Mouse (Mus musculus): ENCODE results near the gene Map4k3.
"Not testable (repeated sequence)": the region's sequence is repeated elsewhere in the genome, so short reads cannot be mapped to it uniquely, and the experiment has no call there.

Map4k3 gene

GRCm38 (mm10) chr17:80568441-80568840, 159.8 kb downstream of the Map4k3 start:
- no peak for DNase-seq (ENCODE audit: low read depth, low spot score)

GRCm38 (mm10) chr17:80564611-80564924, 163.7 kb downstream of the Map4k3 start:
- peak; percentile 36 for DNase-seq (ENCODE audit: low read depth, low spot score)

DNA sequence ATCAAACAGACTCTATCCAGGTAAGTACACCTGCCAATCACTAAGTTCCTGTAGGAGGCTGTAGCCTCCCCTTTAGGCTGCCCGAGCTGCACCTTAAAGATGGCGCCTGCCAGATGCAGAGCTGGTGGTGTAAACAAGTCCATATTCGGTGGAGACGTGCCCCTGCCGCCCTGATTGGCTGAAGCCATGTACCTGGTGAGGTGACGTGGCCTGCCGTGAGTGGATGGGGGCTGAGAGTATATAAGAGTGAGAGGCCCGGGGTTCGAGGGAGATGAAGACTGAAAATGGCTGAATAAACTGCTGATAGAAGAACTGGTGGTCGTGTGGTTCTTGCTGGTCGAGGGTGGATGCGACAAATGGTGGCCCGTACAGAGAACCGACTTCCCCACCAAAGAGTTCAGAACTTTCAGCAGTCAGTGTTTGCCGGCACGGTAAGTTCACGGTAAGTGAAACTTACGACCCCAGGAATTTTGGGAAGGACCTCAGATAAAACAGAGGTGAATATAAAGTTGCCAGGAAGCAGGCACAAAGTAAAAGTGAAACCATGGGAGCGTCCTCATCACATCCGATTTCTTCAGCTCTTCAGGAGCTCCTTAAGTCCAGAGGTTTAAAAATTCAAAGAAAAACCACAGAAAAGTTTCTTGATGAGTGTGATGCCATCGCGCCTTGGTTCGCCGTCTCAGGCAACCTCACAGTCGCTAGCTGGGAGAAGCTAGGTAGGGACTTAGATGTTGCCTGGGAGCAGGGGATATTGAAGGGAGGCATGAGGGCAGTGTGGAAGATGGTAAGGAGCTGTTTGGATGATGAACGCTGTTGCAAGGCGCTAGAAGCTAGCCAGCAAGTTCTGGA, 164.3 kb downstream of the Map4k3 start:
- DNase-seq (ENCODE audit: low read depth, low spot score) = peak; percentile 51

- DNase-seq (ENCODE audit: low read depth, low spot score) = no peak
Measured at GRCm38 (mm10) chr17:80562792-80563191, 165.5 kb downstream of the Map4k3 start.

GRCm38 (mm10) chr17:80560669-80561401, 167.4 kb downstream of the Map4k3 start:
- DNase-seq (ENCODE audit: low read depth, low spot score) = peak; percentile 42

DNA sequence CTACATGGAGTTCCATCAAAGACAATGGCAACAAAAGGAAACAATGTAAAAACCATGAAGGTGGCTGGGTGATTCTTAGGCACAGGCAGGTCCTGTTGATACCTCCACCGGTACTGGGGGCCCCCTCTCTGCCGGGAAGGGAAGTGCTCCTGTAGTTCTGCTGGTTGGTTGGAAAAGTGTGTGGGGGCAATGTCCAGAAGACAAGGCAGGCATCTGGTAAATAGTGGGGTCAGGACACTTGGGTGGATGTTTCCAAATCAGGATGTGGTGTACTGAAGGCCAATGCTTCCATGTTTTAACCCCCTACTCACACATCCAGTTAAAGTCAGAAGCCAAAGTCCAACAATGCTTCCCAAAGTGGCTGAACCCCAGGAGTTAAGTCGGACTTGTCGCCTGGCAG, 168.5 kb downstream of the Map4k3 start:
- no peak for DNase-seq (ENCODE audit: low read depth, low spot score)

DNA sequence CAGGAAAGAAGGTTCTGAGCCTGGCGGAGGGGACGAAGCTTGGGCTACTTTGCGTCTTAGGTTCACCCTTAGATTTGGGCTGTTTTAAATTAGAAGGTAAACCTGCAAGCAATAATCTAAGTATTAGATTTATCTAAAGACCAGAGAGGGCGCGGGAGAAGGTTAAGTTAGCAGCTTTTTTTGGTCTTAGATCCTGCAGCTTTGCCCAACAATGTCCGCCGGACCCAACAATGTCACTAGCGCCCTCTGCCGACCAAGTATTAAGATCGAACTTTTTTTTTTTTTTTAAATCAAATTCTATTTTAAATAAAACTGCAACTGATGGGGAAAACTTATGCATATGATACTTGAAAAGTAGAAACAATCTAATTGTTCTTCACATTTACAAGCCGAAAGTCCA, 169.2 kb downstream of the Map4k3 start:
- DNase-seq (ENCODE audit: low read depth, low spot score) = no peak

GRCm38 (mm10) chr17:80558583-80558982, 169.7 kb downstream of the Map4k3 start:
- no peak for DNase-seq (ENCODE audit: low read depth, low spot score)

- no peak for DNase-seq (ENCODE audit: low read depth, low spot score)
Measured at GRCm38 (mm10) chr17:80557461-80557860, 170.8 kb downstream of the Map4k3 start.

DNA sequence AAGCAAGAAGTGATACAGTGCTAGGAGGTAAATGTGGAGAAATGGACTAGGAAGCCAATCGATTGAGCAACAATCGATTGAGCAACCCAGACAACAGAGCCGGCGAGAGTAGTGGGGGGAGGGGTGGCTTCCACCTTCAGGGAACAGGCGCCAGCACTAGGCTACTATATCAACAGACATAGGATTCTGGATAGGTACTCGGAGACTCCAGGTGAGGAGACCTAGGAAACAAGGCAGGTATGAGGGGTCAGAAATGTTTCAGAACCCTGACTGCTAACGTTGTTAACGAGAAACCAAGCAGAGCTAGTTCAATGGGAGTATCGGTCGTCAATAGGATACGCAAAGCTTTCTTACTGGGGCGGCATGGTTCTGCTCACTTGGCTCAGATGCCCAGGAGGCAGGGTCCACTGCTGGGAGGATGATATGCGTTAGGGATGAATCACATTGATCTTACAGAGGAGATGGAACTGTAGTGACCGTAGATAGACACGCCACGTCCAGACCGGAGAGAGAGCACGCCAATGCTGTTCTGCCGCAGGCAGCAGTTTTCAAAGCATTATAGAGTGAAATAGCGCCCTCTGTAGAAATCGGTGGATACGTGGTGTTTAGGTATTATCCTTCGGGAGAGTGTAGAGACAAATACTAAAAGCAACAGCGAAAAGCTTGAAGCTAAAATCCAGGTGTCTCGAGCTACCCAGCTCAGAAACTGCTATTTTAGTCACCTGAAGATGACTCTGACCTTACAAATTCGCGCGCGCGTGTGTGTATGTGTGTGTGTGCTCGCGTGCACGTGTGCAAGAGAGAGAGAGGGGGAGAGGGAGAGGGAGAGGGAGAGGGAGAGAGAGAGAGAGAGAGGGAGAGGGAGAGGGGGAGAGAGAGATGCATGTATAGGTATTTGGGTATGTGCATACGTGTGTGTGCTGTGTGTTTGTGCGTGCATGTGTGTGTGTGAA, 174.7 kb downstream of the Map4k3 start:
- peak; percentile 46 for DNase-seq (ENCODE audit: low read depth, low spot score)

- DNase-seq (ENCODE audit: low read depth, low spot score) = no peak
Measured at GRCm38 (mm10) chr17:80552653-80553052, 175.6 kb downstream of the Map4k3 start.

DNA sequence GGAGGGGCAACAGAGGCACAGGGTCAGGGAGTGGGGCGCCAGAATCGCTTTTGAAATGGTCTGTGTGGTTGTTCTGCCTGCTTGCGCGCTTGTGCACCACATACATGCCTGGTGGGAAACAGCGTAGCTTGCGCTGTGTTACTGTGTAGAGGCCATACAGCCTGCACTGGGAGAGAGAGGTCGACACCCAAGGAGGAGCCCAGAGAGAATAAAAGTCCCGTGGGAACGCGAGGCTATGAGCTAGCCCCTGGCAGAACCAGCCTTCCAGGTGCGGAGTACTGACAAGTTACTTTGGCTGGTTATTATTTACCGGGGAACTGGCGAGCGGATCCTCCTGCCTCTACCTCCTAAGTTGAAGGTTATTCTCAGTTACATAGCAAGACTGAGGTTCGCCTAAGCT, 177.3 kb downstream of the Map4k3 start:
- DNase-seq (ENCODE audit: low read depth, low spot score) = no peak

- no peak for DNase-seq (ENCODE audit: low read depth, low spot score)
Measured at GRCm38 (mm10) chr17:80546846-80547245, 181.4 kb downstream of the Map4k3 start.

DNA sequence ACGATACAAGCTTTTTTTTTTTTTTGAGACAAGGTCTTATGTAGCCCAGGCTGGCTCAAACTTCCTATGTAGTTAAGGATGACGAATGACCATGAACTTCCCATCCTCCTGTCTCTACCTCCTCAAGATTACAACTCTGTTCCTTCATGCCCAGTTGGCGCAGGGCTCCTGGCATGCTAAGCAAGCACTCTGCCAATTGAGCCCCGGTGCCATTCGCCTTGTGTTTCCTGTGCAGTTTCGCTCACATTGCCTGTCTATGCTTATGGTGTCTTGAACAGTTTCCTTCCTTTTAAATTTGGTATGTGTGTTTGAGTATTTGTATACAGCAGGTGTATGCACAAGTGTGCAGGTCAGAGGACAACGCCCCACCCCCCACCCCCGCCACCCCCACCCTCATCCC, 182.1 kb downstream of the Map4k3 start:
- no peak for DNase-seq (ENCODE audit: low read depth, low spot score)

DNA sequence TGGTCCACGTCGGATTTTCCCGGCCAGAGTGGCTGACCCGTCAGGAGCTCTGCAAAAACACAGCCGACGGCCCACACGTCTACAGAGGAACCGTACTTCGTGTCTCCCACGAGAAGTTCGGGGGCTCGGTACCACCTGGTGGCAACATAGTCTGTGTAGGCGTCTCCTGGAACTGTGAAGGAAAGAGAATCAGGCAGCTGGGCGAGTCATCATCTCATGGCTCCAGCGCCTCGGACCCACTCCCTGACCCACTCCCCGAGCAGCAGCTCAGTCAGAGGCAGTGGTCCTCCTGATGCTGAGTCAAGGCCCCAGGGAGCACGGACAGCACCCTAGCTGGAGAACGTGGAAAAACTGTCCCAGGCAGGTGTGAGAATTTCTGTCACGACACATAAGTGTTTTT, 184.6 kb downstream of the Map4k3 start:
- DNase-seq (ENCODE audit: low read depth, low spot score) = no peak

DNA sequence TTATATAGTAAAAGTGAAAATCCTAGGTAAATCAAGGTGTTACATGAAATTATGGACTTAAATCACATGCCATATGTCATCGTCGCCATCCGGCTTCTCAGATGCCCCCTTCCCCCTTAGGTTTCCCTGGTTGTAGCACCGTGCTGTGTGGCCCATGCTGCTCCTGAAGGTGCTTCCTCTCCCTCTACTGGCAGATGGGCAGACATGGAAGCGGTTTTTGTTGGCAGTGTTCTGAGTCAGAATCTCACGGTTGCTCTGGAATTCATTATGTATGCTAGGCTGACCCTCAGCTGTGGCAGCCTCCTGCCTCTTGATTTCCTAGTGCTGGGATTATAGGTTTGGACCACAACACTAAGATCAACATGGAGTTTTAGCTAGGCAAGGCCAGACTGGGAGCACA, 191.1 kb downstream of the Map4k3 start:
- DNase-seq (ENCODE audit: low read depth, low spot score) = no peak

DNA sequence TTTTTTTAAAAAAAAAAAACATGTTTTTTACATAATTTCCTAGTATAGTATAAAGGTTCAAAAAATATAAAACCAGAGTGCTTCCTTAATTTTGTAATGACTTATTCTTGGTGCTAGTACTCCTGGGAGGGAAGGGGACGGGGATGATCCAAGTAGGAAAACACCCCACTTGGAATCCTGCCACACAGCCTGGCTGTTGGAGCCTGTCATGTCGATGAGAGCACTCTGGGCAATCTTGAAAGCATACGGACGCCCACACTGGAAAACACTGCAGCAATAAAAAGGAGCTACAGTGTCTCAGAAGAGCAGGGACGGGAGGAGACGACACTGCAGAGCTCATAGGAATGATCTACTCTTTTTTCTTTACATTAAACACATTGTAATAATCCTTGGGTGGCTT, 192.7 kb downstream of the Map4k3 start:
- DNase-seq (ENCODE audit: low read depth, low spot score) = no peak

- not testable (repeated sequence) for DNase-seq (ENCODE audit: low read depth, low spot score)
Measured at GRCm38 (mm10) chr17:80531351-80531750, 196.9 kb downstream of the Map4k3 start.
